Mouse (Mus musculus): ENCODE measurements around the gene Asap2.
"Not testable (repeated sequence)": the region's sequence is repeated elsewhere in the genome, so short reads cannot be mapped to it uniquely, and the experiment has no call there.

Gene Asap2

DNA sequence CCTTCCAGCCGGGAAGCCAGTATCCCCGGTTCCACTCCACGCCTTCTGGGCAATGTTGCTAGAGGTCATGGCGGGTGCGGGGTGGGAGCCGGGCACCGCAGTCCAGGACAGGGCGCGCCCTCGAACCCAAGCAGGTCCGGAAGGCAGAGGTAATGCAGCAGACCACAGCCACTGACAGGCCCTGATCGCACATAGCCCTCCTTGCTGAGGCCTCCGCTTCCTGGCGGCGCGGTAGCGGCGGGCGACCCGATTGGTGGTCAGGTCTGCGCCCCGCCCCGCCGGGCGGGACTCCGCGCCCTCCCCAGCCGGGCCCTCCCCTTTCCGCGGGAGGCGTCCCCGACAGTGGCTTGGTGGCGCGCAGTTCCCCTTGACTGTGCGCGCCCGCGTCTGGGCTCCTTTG is at the start of gene Asap2:
Gene Asap2, plus strand, starts transcription at position 328 of the 400 bp plus-strand sequence.
- not testable (repeated sequence) for DNase-seq (ENCODE audit: low read depth, low spot score)

DNA sequence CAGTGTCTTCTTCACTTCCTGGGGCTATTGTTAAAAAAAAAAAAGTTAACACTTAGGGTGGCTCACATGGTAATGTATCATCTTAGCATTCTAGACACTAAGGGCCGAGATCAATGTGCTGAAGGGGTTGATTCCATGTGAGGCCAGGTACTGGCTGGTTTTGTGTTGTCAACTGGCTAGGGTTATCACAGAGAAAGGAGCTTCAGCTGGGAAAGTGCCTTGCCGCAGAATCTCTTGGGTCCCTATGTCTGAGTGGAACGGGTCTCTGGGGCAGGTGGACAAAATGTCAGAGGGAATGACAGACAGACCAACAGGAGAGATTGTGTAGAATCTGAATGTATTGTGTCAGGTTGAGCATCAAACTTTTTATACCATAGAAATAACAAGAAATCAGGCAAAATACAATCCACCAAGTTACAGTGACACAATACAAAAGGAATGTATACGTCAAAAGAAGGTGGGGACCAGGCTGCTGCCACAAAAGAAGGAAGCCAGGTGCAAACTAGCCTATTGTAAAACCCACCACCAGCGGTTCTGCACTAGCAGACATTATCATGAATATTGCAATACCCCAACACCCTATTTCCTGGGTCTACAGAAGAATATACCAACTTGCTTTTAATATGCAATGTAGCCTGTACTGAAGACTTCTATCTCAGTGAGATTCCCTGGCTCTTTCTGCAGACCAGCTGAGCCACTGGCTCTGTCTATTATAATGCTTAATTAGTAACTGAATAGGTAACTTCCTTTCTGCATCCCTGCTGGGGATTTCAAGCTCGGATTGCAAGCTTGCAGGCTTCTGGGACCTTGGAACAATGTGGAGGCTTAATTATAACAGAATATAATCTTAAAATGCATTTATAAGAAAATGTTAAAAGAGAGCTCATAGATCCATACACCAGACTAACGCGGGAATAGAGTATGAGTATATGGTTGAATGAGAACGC is 42.9 kb upstream of the Asap2 start:
- DNase-seq (ENCODE audit: low read depth, low spot score): not testable (repeated sequence)

DNA sequence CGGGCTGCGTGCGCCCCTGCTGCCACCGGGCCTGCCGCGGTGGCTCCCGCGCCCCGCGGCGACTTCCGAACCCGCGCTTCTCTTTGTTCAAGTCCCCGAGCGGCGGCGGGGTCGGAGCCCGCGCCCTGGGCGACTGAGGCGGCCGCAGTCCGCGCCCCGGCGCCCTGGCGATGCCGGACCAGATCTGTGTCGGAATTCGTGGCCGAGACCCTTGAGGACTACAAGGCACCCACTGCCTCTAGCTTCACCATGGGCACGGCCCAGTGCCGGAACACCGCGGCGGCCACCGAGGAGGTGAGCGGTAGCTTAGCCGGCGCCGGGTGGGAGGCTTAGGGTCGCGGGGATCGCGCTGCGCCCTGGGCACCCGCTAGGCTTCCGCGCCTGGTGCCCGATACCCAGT is 320 bp downstream of the Asap2 start:
- DNase-seq (ENCODE audit: low read depth, low spot score): peak; percentile 1

DNA sequence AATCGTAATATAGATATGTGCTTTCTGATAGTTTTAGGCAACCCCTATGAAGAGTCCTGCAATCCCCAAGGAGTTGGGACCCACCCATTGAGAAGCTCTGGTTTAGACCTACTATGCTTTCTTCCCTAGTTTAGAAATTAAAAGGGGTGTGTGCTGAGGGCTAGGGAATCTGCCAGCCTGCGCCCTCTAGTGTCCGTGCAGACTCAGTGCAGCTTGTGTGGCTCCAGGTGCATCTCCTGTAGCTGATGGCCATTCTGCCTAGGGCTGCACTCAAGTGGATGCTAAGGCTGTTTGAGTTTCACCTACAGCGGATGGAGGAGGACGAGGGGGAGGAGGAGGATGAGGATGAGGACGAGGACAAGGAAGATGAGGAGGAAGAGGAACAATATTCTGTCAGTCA is 40.6 kb downstream of the Asap2 start:
- not testable (repeated sequence) for DNase-seq (ENCODE audit: low read depth, low spot score)

DNA sequence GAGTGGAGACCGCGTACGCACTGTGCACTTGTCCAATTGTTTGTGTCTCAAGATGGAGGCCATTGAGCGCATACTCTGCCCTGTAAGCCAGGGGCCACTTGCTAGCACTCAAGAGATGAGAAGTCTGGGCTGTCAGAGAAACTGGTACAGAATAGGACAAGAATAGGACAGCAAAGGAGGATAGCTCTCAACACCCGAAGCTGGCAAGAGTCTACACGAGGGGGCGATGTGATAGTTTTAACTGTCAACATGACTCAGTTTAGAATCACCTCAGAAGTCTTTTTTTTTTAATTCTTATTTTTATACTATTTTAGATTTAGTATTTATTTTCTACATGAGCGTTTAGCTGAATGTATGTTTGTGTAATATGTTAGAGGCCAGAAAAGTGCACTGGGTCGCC is 56.5 kb downstream of the Asap2 start:
- DNase-seq (ENCODE audit: low read depth, low spot score): peak; percentile 63

DNA sequence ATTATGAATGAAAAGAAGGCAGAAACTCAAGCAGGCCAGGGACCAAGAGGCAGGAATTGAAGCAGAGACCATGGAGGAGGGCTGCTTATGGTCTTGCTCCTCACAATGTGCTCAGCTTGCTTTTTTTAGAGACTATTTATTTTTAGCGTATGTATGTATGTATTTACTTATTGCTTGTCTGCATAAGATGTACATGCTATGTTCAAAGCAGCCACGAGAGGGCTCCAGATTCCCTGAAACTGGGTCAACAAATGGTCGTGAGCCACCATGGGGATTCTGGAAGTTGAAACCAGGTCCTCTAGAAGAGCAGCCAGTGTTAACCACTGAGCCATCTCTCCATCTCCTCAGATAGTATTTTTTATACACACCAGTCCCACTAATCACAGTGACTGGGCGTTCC is 85.5 kb downstream of the Asap2 start:
- peak; percentile 29 for DNase-seq (ENCODE audit: low read depth, low spot score)

DNA sequence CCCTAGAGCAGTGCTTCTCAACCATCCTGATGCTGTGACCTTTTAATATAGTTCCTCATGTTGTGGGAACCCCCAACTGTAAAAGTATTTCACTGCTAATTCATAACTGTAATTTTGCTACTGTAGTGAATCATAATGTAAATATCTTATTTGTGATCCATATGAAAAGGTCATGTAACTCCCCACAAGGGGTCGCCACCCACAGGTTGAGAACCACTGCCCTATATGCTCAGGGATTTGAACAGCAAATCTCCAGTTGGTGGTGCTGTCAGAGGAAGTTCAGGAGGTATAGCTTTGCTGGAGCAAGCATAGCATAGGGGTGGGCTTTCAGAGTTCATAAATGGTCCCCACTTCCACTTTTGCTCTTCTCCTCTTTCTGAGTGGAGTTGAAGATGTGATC is 99.9 kb downstream of the Asap2 start:
- DNase-seq (ENCODE audit: low read depth, low spot score): not testable (repeated sequence)

DNA sequence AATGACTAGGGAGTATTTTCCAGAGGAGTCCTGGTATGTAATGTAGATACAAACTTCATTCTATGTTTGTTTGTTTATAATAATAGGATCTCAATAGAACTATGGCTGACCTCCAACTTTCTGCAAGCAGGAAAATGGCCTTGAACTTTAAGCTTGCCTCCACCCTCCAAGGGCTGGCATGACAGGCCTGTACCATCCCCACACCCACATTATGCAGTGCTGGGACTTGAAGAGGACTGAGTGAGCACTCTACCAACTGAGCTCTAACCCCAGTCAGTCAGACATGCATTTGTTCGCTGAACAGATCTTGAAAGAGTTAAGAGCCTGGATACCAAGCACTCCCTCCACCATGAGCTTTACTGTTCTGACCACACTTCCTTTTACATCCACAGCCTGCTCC is 102.2 kb downstream of the Asap2 start:
- DNase-seq (ENCODE audit: low read depth, low spot score): not testable (repeated sequence)

DNA sequence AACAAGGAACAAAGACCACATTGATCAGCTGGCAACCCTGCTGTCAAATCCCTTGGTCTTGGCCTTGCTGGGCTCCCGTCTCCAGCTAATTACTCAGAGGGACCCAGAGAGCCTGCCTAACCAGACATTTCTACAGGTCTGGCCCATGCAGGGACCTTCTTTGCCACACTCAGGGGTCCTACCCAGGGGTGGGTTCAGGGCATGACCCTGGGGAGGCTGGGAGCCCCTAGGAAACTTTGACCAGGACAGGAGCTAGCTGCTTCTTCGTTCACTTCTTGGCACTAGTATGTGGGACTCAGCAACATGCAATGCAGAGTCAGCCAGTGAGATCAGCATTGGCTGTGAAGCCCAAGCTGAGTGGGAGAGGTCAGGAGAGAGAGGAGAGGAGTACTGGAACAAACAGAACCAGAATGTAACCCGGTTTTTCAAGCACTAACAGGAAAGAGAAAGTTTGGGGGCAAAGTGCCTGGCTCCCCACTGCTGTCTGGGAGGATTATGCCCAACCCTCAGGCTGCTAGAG is 107.6 kb downstream of the Asap2 start:
- DNase-seq (ENCODE audit: low read depth, low spot score): peak; percentile 25

DNA sequence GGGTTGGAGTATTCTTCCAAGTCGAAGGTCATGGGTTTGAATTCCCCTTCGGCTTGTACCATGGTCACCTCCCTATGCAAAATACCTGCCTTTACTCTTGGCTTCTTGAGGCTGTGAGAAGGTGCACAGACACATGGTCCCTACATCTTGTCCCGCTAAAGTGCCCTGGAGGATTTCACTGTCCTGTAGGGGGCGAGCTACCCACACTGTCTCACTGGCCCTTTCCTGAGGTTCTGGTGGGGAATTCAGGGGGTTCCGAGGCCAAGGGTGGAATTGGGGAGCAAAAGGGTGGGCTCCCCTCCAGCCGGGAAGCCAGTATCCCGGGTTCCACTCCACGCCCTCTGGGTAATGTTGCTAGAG is 120.8 kb downstream of the Asap2 start:
- not testable (repeated sequence) for DNase-seq (ENCODE audit: low read depth, low spot score)

DNA sequence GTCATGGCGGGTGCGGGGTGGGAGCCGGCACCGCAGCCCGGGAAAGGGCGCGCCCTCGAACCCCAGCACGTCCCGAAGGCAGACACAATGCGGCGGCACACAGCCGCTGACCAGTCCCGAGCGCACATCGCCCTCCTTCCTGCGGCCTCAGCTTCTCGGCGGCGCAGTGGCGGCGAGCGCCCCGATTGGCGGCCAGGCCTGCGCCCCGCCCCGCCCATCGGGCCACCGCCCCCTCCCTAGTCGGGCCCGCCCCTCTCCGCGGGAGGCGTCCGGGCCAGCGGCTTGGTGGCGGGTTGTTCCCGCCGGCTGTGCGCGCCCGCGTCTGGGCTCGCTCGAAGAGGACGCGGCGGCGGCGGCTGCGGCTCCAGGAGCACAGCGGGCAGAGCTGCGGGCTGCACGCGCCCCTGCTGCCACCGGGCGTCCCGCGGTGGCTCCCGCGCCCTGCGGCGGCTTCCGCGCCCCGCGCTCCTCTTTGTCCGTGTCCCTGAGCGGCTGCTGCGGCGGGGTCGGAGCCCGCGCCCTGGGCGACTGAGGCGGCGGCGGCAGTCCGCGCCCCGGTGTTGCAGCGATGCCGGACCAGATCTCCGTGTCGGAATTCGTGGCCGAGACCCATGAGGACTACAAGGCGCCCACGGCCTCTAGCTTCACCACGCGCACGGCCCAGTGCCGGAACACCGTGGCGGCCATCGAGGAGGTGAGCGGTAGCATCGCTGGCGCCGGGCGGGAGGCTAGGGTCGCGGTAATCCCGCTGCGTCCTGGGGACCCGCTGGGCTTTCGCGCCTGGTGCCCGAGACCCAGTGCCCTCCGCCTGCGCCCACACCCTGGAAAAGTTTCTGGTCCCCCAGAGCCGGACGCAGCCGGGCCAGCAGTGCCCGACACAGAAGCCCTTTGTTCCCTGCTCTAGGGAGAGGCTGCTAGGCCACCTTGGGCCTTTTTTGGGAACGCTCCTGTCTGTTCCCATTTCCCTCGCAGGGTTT is 121.5 kb downstream of the Asap2 start:
- peak; percentile 90 for DNase-seq (ENCODE audit: low read depth, low spot score)

DNA sequence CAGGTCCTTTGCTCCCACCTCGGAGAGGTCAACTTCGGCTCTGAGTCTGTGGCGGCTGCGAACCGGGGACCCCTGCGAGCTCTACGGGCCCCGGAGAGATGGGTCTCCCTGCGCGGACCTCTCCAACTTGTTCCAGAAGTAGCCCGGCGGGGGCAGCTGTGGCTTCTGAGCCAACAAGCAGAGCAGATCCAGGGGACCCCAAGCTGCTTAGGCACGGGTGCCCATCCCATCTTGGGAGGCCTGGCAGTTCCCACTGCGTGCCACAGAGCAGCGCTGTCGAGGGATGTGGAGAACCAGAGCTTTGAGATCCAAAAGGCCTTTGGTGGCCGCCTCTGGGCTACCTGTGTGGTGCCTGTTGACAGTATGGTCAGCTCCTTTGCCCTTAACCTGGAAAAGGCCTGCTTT is 122.2 kb downstream of the Asap2 start:
- peak; percentile 92 for DNase-seq (ENCODE audit: low read depth, low spot score)

DNA sequence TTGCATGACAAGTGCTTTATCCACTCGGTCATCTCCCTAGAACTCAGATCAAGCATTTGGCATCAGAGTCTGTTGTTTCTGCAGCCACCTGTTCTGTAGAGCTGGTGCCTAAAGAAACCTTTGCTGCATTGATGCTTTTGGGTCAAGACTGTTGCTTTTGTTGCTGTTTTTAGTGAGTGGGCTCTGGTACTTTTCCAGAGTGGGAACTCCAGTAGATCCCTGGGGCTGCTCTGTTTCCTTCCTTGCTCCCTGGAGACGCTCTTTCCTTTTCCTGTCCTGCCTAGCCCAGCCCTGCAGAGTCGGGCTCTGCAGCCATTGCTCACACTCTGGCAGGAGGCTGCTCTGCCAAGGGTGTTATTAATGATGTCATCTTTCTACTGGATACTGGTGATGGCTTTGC is 129.2 kb downstream of the Asap2 start:
- DNase-seq (ENCODE audit: low read depth, low spot score): peak; percentile 62

DNA sequence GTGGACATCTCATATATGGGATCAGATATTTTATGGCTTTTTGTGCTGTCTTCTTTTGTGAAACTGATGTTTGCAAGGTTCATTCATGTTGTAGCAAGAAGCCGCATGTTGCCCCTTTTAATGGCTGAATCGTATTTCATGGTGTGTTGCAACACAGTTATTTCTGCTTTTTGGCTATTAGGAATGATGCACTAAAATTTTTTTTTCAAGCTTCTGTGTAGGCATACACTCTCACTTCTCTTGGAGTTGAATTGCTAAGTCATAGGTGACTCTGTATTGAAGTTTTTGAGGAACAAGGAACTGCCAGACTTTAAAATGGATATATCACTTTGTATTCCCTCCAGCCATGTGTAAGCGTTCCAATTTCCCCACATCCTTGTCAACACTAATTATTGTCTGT is 132.6 kb downstream of the Asap2 start:
- no peak for DNase-seq (ENCODE audit: low read depth, low spot score)

DNA sequence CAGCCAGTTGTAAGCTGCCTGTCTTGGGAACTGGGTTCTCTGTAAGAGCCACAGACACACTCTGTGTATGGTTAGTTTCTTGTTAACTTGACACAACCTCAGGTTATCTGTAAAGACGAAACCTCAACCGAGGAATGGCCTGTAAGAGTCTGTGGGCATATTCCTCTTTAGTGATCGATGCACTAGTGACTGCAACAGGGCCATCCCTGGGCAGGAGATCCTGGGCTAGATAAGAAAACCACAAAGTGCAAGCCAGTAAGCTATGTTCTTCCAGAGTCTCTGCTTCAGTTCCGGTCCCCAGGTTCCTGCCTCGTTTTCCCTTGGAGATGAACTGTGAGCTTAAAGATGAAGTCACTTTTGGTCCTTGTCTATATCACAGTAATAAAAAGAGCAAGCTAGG is 133.4 kb downstream of the Asap2 start:
- no peak for DNase-seq (ENCODE audit: low read depth, low spot score)

DNA sequence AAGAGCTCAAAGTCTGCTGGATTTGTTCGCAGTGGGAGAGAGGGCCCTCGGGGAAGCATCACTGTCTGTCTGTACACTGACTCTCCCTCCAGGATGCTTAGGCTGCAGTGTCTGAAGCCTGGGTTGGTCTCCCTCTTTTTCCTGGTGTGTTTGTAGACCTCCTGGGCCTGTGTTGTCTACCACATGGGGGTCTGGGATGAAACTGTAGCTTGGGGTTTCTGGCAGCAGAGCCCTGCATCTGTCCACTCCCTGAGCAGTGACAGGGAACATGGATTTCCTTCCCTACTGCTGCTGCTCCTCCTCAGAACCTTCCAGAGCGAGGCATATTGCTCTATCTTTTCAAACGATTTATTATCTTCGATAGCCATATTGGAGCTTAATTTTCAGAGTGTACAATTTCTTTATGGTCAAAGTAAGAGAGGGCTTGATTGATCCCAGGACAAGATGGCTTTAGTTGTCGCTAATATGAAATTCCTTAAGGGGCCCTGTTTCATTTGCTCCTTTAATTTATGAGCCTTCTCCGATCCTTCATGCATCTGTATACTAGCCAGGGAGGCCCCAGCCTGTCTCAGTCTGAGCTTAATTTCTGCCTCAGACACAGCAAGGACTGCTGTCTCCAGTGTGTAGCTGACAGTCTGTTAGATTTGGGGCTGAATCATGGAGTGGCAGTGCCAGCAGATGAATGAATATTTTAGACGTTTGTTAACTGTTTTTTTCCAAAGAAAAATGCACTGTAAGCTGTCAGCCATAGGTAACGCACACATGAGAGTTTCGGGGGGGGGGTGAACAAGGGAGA is 135.6 kb downstream of the Asap2 start:
- peak; percentile 63 for DNase-seq (ENCODE audit: low read depth, low spot score)

DNA sequence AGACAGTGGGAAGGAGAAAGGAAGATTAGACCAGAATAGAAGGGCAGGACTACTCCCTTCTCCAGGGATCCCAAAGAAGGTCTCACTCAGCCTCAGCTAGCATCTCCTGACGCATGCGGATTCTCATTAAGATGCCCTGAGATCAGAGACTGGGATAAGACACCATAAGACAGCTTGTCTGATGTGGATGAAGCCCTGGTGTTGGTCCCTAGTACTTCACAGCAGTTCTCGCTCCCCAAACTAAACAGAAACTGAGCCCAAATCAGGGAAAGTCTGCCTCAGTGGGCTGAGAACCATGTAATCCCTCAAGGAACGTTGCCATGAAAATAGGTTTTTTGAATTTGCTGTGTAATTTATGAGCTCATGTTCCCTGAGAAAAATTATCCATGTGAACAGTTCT is 136.3 kb downstream of the Asap2 start:
- DNase-seq (ENCODE audit: low read depth, low spot score): no peak

DNA sequence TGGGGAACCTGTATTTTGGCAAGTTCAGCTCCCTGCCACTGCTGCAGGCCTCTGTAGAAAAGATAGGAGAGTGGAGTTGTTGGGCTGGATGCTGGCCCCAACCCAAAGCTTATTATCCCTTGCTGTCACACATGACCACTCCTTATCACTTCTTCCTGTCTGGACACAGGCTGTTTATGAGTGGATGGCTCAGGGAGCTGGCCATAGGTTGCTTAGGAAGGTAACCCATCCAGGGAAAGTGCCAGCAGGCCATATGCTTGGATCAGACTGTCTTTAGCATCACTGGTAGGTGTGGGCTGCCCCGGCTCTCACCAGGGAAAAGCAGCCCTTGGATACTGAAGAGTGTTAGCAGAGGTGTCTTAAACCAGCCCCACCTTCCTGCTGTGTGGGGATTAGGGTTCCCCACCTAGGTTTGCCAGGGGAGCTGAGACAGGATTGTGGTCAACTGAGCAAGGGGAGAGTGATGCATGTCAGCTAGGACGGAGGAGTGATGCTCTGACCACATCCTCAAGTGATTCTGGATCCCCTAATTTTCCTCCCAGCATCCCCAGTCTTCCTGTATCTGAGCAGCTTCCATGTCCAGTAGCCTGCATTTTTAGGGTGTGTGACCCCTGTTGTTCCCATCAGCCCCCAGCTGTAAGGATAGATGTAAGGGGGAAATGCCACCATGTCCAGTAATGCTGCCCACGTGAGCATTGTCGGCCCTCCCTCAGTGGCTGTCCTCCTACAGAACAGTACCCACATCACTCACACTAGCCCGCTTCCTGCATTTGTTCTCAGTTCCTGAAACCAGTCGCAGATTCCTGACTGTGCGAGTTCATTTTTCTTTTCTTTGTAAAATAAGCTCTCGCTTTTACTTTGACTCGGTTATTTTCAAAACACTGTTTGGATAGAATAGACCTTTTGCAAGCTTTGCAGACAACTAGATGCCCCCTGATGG is 138.9 kb downstream of the Asap2 start:
- peak; percentile 57 for DNase-seq (ENCODE audit: low read depth, low spot score)

DNA sequence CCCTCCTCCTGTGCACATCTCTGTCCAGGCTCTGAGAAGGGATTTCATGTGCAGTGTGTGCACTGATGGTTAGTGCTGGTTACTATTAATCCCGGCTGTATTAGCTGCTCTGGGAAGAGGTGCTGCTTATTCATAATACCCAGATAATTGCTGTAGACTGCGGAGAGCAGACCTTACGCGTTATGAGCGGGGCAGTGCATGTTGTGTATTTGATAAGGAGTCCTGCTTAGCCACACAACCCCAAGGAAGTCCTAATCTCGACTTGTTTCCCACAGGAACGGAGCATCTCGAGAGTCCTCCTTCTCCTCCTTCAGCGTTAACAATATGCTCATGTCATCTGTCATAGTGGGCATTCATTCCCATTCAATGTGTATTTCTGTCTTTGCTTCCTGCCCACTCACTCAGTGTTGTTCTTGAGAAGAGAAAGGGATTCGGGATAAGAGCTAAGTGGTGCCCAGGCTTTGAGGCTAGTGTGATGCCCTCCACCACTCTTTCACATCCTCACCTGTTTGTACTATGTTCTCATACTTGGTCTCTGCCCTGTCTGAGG is 140.1 kb downstream of the Asap2 start:
- peak; percentile 65 for DNase-seq (ENCODE audit: low read depth, low spot score)

DNA sequence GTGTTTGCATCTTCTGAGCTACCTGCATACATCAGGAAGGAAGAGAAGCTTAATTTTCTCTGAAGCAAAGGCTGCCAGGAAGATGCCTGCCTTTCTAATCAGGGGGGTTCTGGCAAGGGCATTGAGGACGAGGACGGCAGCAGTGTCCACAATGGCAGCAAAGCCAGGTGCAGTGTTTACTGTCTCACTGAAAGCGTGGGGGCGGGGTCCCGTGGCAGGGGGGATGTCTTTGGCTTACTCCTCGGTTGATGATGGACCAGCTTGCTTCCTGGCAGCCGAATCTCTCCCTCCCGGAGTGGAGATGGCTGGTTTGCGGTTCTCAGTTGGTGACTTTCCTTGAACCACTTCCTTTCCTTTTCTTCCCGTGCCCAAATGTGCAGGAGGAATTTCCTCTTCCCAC is 142.3 kb downstream of the Asap2 start:
- no peak for DNase-seq (ENCODE audit: low read depth, low spot score)

Data from brain, adult 2 months (tissue).